Mouse (Mus musculus): ENCODE measurements at regions not wholly inside any gene's neighbourhood (a gene's known extent, or its start where the extent isn't known, plus 50 kb on each side); places are given as distances from the start of the nearest gene placed in this dataset.

GRCm38 (mm10) chr8:90009431-90009830 lies 338.7 kb downstream of the Tox3 start:
- Histone ChIP-seq H3K9me3 (replicated peaks; ENCODE audit: control insufficient read depth, low read length) (no peaks in the 10 kb centered on the region), H3K4me3 (ENCODE audit: low read depth, low read length) (no peak overlapping the region), H3K27me3 (ENCODE audit: control insufficient read depth, insufficient read depth, low read length) (no peaks in the 10 kb centered on the region), H3K4me1 (ENCODE audit: control insufficient read depth, insufficient read depth, low read length) (no peaks in the 10 kb centered on the region), H3K4me2 (ENCODE audit: low read depth, low read length) (no peak overlapping the region), H3K36me3 (replicated peaks; ENCODE audit: control insufficient read depth, insufficient read depth, low read depth, low read length) (no peaks in the 10 kb centered on the region), H3K27ac (replicated peaks; ENCODE audit: low read depth, low read length) (no peak overlapping the region), H3K9ac (replicated peaks; ENCODE audit: low read length) (no peak overlapping the region)
- whole genome bisulfite sequencing, result 95% methylated on average over 1 of the region's 1 CpGs
- DNase-seq (ENCODE audit: low spot score) (no peak), ATAC-seq (replicated peaks; ENCODE audit: insufficient number of reproducible peaks, low FRiP score, low TSS enrichment, low read depth) (no peak)

- Histone ChIP-seq H3K9ac (replicated peaks; ENCODE audit: low read length) (no peak overlapping the region), H3K27me3 (ENCODE audit: control insufficient read depth, insufficient read depth, low read length) (no peaks in the 10 kb centered on the region), H3K27ac (replicated peaks; ENCODE audit: low read depth, low read length) (no peak overlapping the region), H3K4me3 (ENCODE audit: low read depth, low read length) (no peak overlapping the region), H3K36me3 (replicated peaks; ENCODE audit: control insufficient read depth, insufficient read depth, low read depth, low read length) (no peaks in the 10 kb centered on the region), H3K4me2 (ENCODE audit: low read depth, low read length) (no peak overlapping the region), H3K4me1 (ENCODE audit: control insufficient read depth, insufficient read depth, low read length) (no peaks in the 10 kb centered on the region), H3K9me3 (replicated peaks; ENCODE audit: control insufficient read depth, low read length) (no peaks in the 10 kb centered on the region)
- ATAC-seq (replicated peaks; ENCODE audit: insufficient number of reproducible peaks, low FRiP score, low TSS enrichment, low read depth) (no peak), DNase-seq (ENCODE audit: low spot score) (peak; percentile 93)
- WGBS, result 43% methylated on average over 15 of the region's 15 CpGs
Measured at GRCm38 (mm10) chr8:90000899-90001640, 347.1 kb downstream of the Tox3 start.

GRCm38 (mm10) chr8:89993743-89994142 lies 354.4 kb downstream of the Tox3 start:
- no peak for ATAC-seq (replicated peaks; ENCODE audit: insufficient number of reproducible peaks, low FRiP score, low TSS enrichment, low read depth)
- H3K27me3 ChIP-seq (ENCODE audit: control insufficient read depth, insufficient read depth, low read length), result no peaks in the 10 kb centered on the region
- H3K36me3 ChIP-seq (replicated peaks; ENCODE audit: control insufficient read depth, insufficient read depth, low read depth, low read length), result no peaks in the 10 kb centered on the region
- no peak overlapping the region for H3K4me2 ChIP-seq (ENCODE audit: low read depth, low read length)
- no peaks in the 10 kb centered on the region for H3K4me1 ChIP-seq (ENCODE audit: control insufficient read depth, insufficient read depth, low read length)
- DNase-seq (ENCODE audit: low spot score), result no peak
- no peak overlapping the region for H3K4me3 ChIP-seq (ENCODE audit: low read depth, low read length)
- H3K9ac ChIP-seq (replicated peaks; ENCODE audit: low read length), result no peak overlapping the region
- 92% methylated on average over 4 of the region's 4 CpGs for WGBS
- H3K9me3 ChIP-seq (replicated peaks; ENCODE audit: control insufficient read depth, low read length), result no peaks in the 10 kb centered on the region
- H3K27ac ChIP-seq (replicated peaks; ENCODE audit: low read depth, low read length), result no peak overlapping the region

- H3K4me3 ChIP-seq (ENCODE audit: low read depth, low read length), result no peak overlapping the region
- DNase-seq (ENCODE audit: low spot score) (no peak), ATAC-seq (replicated peaks; ENCODE audit: insufficient number of reproducible peaks, low FRiP score, low TSS enrichment, low read depth) (no peak)
- no peak overlapping the region for H3K4me2 ChIP-seq (ENCODE audit: low read depth, low read length)
- no peaks in the 10 kb centered on the region for H3K4me1 ChIP-seq (ENCODE audit: control insufficient read depth, insufficient read depth, low read length)
- no peak overlapping the region for H3K9ac ChIP-seq (replicated peaks; ENCODE audit: low read length)
- no peak overlapping the region for H3K27ac ChIP-seq (replicated peaks; ENCODE audit: low read depth, low read length)
- H3K9me3 ChIP-seq (replicated peaks; ENCODE audit: control insufficient read depth, low read length), result no peaks in the 10 kb centered on the region
- 84% methylated on average over 2 of the region's 2 CpGs for WGBS
- no peaks in the 10 kb centered on the region for H3K27me3 ChIP-seq (ENCODE audit: control insufficient read depth, insufficient read depth, low read length)
- no peaks in the 10 kb centered on the region for H3K36me3 ChIP-seq (replicated peaks; ENCODE audit: control insufficient read depth, insufficient read depth, low read depth, low read length)
Measured at GRCm38 (mm10) chr8:89983859-89984258, 364.3 kb downstream of the Tox3 start.

- Histone ChIP-seq H3K27me3 (ENCODE audit: control insufficient read depth, insufficient read depth, low read length) (no peaks in the 10 kb centered on the region), H3K4me2 (ENCODE audit: low read depth, low read length) (no peak overlapping the region), H3K4me3 (ENCODE audit: low read depth, low read length) (no peak overlapping the region), H3K4me1 (ENCODE audit: control insufficient read depth, insufficient read depth, low read length) (no peaks in the 10 kb centered on the region), H3K27ac (replicated peaks; ENCODE audit: low read depth, low read length) (no peak overlapping the region), H3K9me3 (replicated peaks; ENCODE audit: control insufficient read depth, low read length) (no peaks in the 10 kb centered on the region), H3K9ac (replicated peaks; ENCODE audit: low read length) (no peak overlapping the region), H3K36me3 (replicated peaks; ENCODE audit: control insufficient read depth, insufficient read depth, low read depth, low read length) (no peaks in the 10 kb centered on the region)
- DNase-seq (ENCODE audit: low spot score), result no peak
- no peak for ATAC-seq (replicated peaks; ENCODE audit: insufficient number of reproducible peaks, low FRiP score, low TSS enrichment, low read depth)
- 59% methylated on average over 2 of the region's 2 CpGs for WGBS
Measured at GRCm38 (mm10) chr8:89982551-89982950, 365.6 kb downstream of the Tox3 start.

GRCm38 (mm10) chr8:89981320-89981719 lies 366.8 kb downstream of the Tox3 start:
- Histone ChIP-seq H3K4me3 (ENCODE audit: low read depth, low read length) (no peak overlapping the region), H3K27ac (replicated peaks; ENCODE audit: low read depth, low read length) (no peak overlapping the region), H3K9me3 (replicated peaks; ENCODE audit: control insufficient read depth, low read length) (no peaks in the 10 kb centered on the region), H3K4me2 (ENCODE audit: low read depth, low read length) (no peak overlapping the region), H3K27me3 (ENCODE audit: control insufficient read depth, insufficient read depth, low read length) (no peaks in the 10 kb centered on the region), H3K9ac (replicated peaks; ENCODE audit: low read length) (no peak overlapping the region), H3K36me3 (replicated peaks; ENCODE audit: control insufficient read depth, insufficient read depth, low read depth, low read length) (no peaks in the 10 kb centered on the region), H3K4me1 (ENCODE audit: control insufficient read depth, insufficient read depth, low read length) (no peaks in the 10 kb centered on the region)
- DNase-seq (ENCODE audit: low spot score) (no peak), ATAC-seq (replicated peaks; ENCODE audit: insufficient number of reproducible peaks, low FRiP score, low TSS enrichment, low read depth) (no peak)
- WGBS, result 76% methylated on average over 2 of the region's 2 CpGs

- H3K9me3 ChIP-seq (replicated peaks; ENCODE audit: control insufficient read depth, low read length), result no peaks in the 10 kb centered on the region
- 83% methylated on average over 4 of the region's 4 CpGs for WGBS
- ATAC-seq (replicated peaks; ENCODE audit: insufficient number of reproducible peaks, low FRiP score, low TSS enrichment, low read depth) (no peak), DNase-seq (ENCODE audit: low spot score) (no peak)
- no peaks in the 10 kb centered on the region for H3K27me3 ChIP-seq (ENCODE audit: control insufficient read depth, insufficient read depth, low read length)
- H3K4me2 ChIP-seq (ENCODE audit: low read depth, low read length), result no peak overlapping the region
- H3K36me3 ChIP-seq (replicated peaks; ENCODE audit: control insufficient read depth, insufficient read depth, low read depth, low read length), result no peaks in the 10 kb centered on the region
- no peak overlapping the region for H3K27ac ChIP-seq (replicated peaks; ENCODE audit: low read depth, low read length)
- H3K9ac ChIP-seq (replicated peaks; ENCODE audit: low read length), result no peak overlapping the region
- no peaks in the 10 kb centered on the region for H3K4me1 ChIP-seq (ENCODE audit: control insufficient read depth, insufficient read depth, low read length)
- no peak overlapping the region for H3K4me3 ChIP-seq (ENCODE audit: low read depth, low read length)
Measured at GRCm38 (mm10) chr8:89980441-89980840, 367.7 kb downstream of the Tox3 start.

GRCm38 (mm10) chr8:89962799-89963198 lies 385.3 kb downstream of the Tox3 start:
- H3K9me3 ChIP-seq (replicated peaks; ENCODE audit: control insufficient read depth, low read length), result no peaks in the 10 kb centered on the region
- H3K9ac ChIP-seq (replicated peaks; ENCODE audit: low read length), result no peak overlapping the region
- no peak overlapping the region for H3K27ac ChIP-seq (replicated peaks; ENCODE audit: low read depth, low read length)
- H3K4me3 ChIP-seq (ENCODE audit: low read depth, low read length), result no peak overlapping the region
- no peaks in the 10 kb centered on the region for H3K36me3 ChIP-seq (replicated peaks; ENCODE audit: control insufficient read depth, insufficient read depth, low read depth, low read length)
- no peak for DNase-seq (ENCODE audit: low spot score)
- no peaks in the 10 kb centered on the region for H3K4me1 ChIP-seq (ENCODE audit: control insufficient read depth, insufficient read depth, low read length)
- H3K27me3 ChIP-seq (ENCODE audit: control insufficient read depth, insufficient read depth, low read length), result no peaks in the 10 kb centered on the region
- 87% methylated on average over 1 of the region's 1 CpGs for WGBS
- no peak overlapping the region for H3K4me2 ChIP-seq (ENCODE audit: low read depth, low read length)
- ATAC-seq (replicated peaks; ENCODE audit: insufficient number of reproducible peaks, low FRiP score, low TSS enrichment, low read depth), result no peak
